Mouse (Mus musculus) cerebellum, adult 9-11 months (tissue): Measurements from ENCODE around the gene Bzw2.

Experiments
- DNase-seq: peaks from one replicate; pipeline ENCODE4 v3.0.0; 2022

The Bzw2 gene

DNA sequence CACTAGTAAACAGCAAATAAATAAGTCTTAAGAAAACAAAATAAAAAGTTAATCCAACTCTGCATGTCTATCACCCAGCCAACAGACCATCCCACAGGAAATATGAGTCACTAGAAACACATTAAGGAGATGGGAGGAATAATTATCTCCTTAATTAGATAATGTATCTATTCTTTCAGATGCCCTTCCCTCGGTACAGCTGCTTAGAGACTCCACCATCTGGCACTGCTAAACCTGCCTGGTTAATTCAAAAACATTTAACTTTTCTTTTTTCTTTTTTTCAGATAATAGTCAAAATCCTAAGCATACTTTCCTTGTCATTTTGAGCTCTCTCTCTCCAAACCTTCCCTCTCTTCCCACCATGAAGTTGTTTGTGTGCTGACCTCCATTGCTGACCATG, 92.0 kb downstream of the Bzw2 start:
- DNase-seq, result no peak

DNA sequence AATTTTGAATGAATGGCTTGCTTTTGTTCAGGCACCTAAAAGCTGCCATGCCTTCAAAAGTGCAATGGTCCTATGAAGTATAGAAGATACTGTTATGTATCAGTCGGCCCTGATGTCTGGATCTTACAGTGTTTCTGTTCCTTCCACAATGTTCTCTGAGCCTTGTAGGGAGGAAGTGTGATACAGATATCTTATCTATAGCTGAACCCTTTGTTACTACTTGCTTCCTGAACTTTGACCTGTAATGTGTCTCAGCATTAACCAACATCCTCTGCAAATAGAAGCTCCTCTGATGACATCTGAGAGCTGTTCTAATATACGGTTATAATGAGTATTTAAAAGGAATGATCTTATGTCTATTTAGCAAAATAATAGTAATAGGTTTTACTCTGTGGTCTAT, 100.2 kb downstream of the Bzw2 start:
- DNase-seq, result no peak

- no peak for DNase-seq
Observed at GRCm38 (mm10) chr12:36050276-36050675, 107.6 kb downstream of the Bzw2 start.

GRCm38 (mm10) chr12:36047593-36047992, 110.3 kb downstream of the Bzw2 start:
- no peak for DNase-seq

GRCm38 (mm10) chr12:36046196-36046595, 111.7 kb downstream of the Bzw2 start:
- DNase-seq, result no peak

- no peak for DNase-seq
Observed at GRCm38 (mm10) chr12:36044691-36045090, 113.2 kb downstream of the Bzw2 start.

DNA sequence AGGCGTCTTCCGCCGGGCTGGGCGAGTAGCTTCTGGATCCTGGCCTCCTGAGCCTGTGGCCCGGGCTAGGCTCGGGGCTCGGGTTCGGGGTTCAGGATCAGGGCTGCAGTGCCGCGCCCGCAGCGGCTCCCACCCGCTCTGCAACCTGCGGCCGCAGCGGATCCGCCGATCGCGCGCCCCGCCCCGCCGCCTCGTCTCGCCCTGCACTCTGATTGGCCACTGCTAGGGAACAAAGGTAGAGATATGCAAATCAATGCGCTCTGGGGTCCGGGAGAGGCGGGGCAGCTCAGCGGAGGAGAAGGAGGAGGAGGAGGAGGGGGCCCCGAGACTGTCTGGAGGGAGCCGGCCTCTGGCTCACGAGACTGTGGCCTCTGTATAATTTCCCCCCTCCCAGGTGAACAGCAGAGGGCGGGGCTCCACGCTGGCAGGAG, 115.5 kb downstream of the Bzw2 start, which contains the start of gene Tspan13:
Gene Tspan13 (minus strand): TSS at position 153 of the 431 bp plus-strand sequence.
- peak; percentile 95 for DNase-seq
